Mouse (Mus musculus) forebrain, postnatal 0 days (tissue): Measurements from ENCODE around the gene Cluh. TPM values are rescaled to one million over a fixed set of nuclear protein-coding genes. Genes with fewer than 3 reads are reported as not detected.

Experiments
- ATAC-seq: fragments of 200-750 bp; cut with Nextera tagmentation; 2 replicates; pipeline ENCODE4 v1.8.0; 2017; ENCODE audit warnings: mild to moderate bottlenecking, moderate library complexity
- DNase-seq: peaks from one replicate; pipeline ENCODE4 v3.0.0-alpha.2; 2015
- H3K27ac ChIP-seq: fragments of 300-500 bp; sonication (generic); 2 replicates; pipeline ENCODE4 v1.5.1; 2014; ENCODE audit warnings: low read depth, mild to moderate bottlenecking, antibody characterized with exemption, low read length, moderate library complexity, mixed read lengths
- H3K27me3 ChIP-seq: fragments of 300-500 bp; sonication (generic); 2 replicates; pipeline ENCODE4 v1.6.1; 2014; ENCODE audit warnings: mild to moderate bottlenecking, low read length, mixed read lengths; ENCODE audit not compliant: insufficient read depth
- H3K36me3 ChIP-seq: fragments of 300-500 bp; sonication (generic); 2 replicates; pipeline ENCODE4 v1.6.1; 2014; ENCODE audit warnings: mild to moderate bottlenecking, moderate library complexity; ENCODE audit not compliant: insufficient read depth
- H3K4me1 ChIP-seq: fragments of 300-500 bp; sonication (generic); 2 replicates; pipeline ENCODE4 v1.6.1; 2014; ENCODE audit warnings: antibody characterized with exemption; ENCODE audit not compliant: insufficient read depth
- H3K4me2 ChIP-seq: fragments of 300-500 bp; sonication (generic); 2 replicates; pipeline ENCODE4 v1.6.1; 2014; ENCODE audit warnings: low read depth, mild to moderate bottlenecking, moderate library complexity
- H3K4me3 ChIP-seq: fragments of 300-500 bp; sonication (generic); 2 replicates; pipeline ENCODE4 v1.5.1; 2014; ENCODE audit warnings: low read depth, low read length, mixed read lengths
- H3K9ac ChIP-seq: fragments of 300-500 bp; sonication (generic); 2 replicates; pipeline ENCODE4 v1.6.1; 2014; ENCODE audit warnings: mild to moderate bottlenecking
- H3K9me3 ChIP-seq: fragments of 300-500 bp; sonication (generic); 2 replicates; pipeline ENCODE4 v1.6.1; 2016; ENCODE audit warnings: low read length
- CTCF ChIP-seq: sonication (generic); IDR thresholded peaks from 2 replicates; pipeline ENCODE4 v1.5.1; 2016; ENCODE audit warnings: antibody characterized with exemption, control low read depth, low read depth
- WGBS: fragments of 180-500 bp; shearing (Covaris S2); extraction: QIAGEN DNeasy Blood & Tissue Kit; methylation state at CpG from one replicate; pipeline ENCODE4 v1.1.7; 2014; 5-methylcytosine and 5-hydroxymethylcytosine counted together
- polyA plus RNA-seq: library from polyadenylated mRNA; unstranded; fragments of >200 nt; fragmentation: Nextera tagmentation; extraction: Ambion mirVana; gene quantifications from 2 replicates; pipeline ENCODE4 v1.2.1, GENCODE M21; 2015
- total RNA-seq: library from RNA; depleted of rRNA; stranded (reverse); fragments of >200 nt; gene quantifications from 2 replicates; pipeline ENCODE4 v1.2.3, GENCODE M21; 2014

The Cluh gene
- total and polyA plus RNA-seq, 2 experiments from 2014 or later: 12.9 to 62.4 TPM

- Histone ChIP-seq H3K4me3 (no peak overlapping the region), H3K9me3 (no peaks in the 10 kb centered on the region), H3K27me3 (no peaks in the 10 kb centered on the region), H3K27ac (no peak overlapping the region), H3K9ac (no peak overlapping the region), H3K4me2 (no peak overlapping the region), H3K36me3 (no peaks in the 10 kb centered on the region), H3K4me1 (peaks cover 6% of the 10 kb centered on the region; the same call in 1 of the 2 replicates)
- TF ChIP-seq CTCF: no peak
- DNase-seq (no peak), ATAC-seq (no peak)
- WGBS: 84% methylated on average over 1 of the region's 1 CpGs
Measured at GRCm38 (mm10) chr11:74647966-74648365, 1.3 kb upstream of the Cluh start.

GRCm38 (mm10) chr11:74648676-74649075, 619 bp upstream of the Cluh start:
- Histone ChIP-seq H3K9ac (peak overlapping the region; percentile 85), H3K9me3 (no peaks in the 10 kb centered on the region), H3K27ac (peak overlapping the region; percentile 37), H3K4me1 (peaks cover 6% of the 10 kb centered on the region; the same call in 1 of the 2 replicates), H3K36me3 (peaks cover under 1% of the 10 kb centered on the region; the same call in 1 of the 2 replicates), H3K27me3 (no peaks in the 10 kb centered on the region), H3K4me3 (peak overlapping the region; percentile 97), H3K4me2 (peak overlapping the region; percentile 89)
- no peak for TF ChIP-seq CTCF
- ATAC-seq (no peak), DNase-seq (no peak)
- WGBS: 7% methylated on average over 1 of the region's 1 CpGs

DNA sequence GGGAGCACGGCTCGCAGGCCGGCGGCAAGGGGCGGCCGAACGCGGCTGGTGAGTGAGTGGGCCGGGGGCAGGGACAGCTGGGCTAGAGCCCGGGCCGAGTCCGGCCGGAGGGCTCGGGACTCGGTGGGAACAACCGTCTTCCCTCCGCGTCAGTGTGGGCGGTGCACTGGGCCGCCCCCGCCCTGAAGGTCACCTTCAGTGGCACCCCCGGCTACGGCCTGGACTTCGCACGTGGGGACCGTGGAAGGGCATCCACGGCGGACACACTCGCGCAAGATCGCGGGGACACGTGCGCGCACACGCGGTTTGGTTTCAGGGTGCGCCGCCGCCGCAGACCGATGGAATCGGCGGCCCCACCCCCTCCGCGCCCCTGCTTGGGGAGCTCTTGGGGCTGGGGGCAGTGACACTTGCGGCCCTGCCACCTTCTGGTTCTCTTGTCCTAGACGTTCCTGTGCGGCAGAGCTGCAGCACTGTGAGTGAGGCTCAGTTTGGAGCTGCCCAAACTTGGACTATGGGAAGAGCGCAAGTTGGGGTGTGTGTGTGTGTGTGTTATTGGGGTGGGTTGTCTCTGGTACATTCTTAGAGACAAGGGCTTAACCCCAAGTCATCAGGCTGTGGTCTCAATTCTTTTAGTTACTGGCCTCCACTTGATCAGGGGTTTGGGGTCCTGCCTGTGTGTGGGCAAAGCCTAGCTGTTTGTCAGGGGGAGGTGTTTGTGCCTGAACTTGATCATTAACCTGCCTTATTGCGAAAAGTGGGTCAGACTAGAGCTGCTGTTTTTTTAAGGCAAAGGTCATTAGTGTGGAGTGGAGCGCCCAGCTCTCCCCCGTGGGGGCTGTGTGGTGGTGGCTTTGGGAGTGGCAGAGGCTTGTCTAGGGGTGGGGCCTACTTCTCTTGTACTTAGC, 604 bp downstream of the Cluh start:
- ATAC-seq (peak; percentile 38), DNase-seq (peak; percentile 35)
- 1% methylated on average over 49 of the region's 53 CpGs for WGBS
- H3K27me3 ChIP-seq: no peaks in the 10 kb centered on the region
- H3K9me3 ChIP-seq: no peaks in the 10 kb centered on the region
- H3K36me3 ChIP-seq: peaks cover 3% of the 10 kb centered on the region; the same call in 1 of the 2 replicates
- peak overlapping the region; percentile 97 for H3K4me3 ChIP-seq
- TF ChIP-seq CTCF: peak; percentile 9; the same call in 1 of the 2 replicates
- peak overlapping the region; percentile 24 for H3K27ac ChIP-seq
- H3K4me2 ChIP-seq: peak overlapping the region; percentile 89
- peaks cover 6% of the 10 kb centered on the region; the same call in 1 of the 2 replicates for H3K4me1 ChIP-seq
- H3K9ac ChIP-seq: peak overlapping the region; percentile 85

- H3K4me2 ChIP-seq: peak overlapping the region; percentile 89
Measured at GRCm38 (mm10) chr11:74650576-74651100, 1.3 kb downstream of the Cluh start.

GRCm38 (mm10) chr11:74652791-74653191, 3.5 kb downstream of the Cluh start:
- H3K27ac ChIP-seq: no peak overlapping the region
- H3K4me3 ChIP-seq: no peak overlapping the region
- peaks cover 6% of the 10 kb centered on the region; the same call in 1 of the 2 replicates for H3K4me1 ChIP-seq
- DNase-seq (no peak), ATAC-seq (no peak)
- H3K27me3 ChIP-seq: no peaks in the 10 kb centered on the region
- H3K9me3 ChIP-seq: no peaks in the 10 kb centered on the region
- no peak overlapping the region for H3K9ac ChIP-seq
- peaks cover 18% of the 10 kb centered on the region for H3K36me3 ChIP-seq
- 62% methylated on average over 4 of the region's 4 CpGs for WGBS
- no peak for TF ChIP-seq CTCF
- no peak overlapping the region for H3K4me2 ChIP-seq

More at GRCm38 (mm10) chr11:74650576-74651100, 1.3 kb downstream of the Cluh start:
- H3K4me3 ChIP-seq: peak overlapping the region; percentile 97
- H3K9me3 ChIP-seq: no peaks in the 10 kb centered on the region
- H3K27ac ChIP-seq: no peak overlapping the region
- peaks cover 6% of the 10 kb centered on the region; the same call in 1 of the 2 replicates for H3K4me1 ChIP-seq
- WGBS: 59% methylated on average over 4 of the region's 4 CpGs
- H3K9ac ChIP-seq: 0 out of 2 replicates have a peak overlapping the region, but pooled peaks have one; percentile 85
- H3K36me3 ChIP-seq: peaks cover 3% of the 10 kb centered on the region; the same call in 1 of the 2 replicates
- TF ChIP-seq CTCF: no peak
- DNase-seq (no peak), ATAC-seq (no peak)
- H3K27me3 ChIP-seq: no peaks in the 10 kb centered on the region

DNA sequence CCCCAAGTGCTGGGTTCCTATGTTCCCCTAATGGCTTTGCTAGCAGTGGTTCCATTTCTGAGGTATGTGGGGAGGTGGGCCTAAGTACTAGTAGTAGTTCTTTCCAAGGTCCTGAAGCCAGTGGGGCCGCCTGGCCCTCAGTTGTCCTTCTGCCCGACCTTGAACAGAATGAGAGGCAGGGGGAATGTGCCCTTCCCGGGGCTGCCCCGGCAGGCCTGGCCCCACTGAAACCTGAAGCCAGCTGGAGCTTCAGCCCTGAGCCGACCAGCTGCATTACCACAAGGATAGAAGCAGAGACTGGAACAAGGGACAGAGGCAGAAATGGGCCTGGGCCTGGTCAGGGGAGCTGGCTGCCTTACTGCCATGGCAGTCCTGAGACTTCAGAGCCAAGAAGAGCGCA, 4.1 kb downstream of the Cluh start:
- Histone ChIP-seq H3K27me3 (no peaks in the 10 kb centered on the region), H3K4me1 (peaks cover 5% of the 10 kb centered on the region; the same call in 1 of the 2 replicates), H3K9ac (no peak overlapping the region), H3K4me3 (no peak overlapping the region), H3K9me3 (no peaks in the 10 kb centered on the region), H3K36me3 (peaks cover 22% of the 10 kb centered on the region), H3K27ac (no peak overlapping the region), H3K4me2 (no peak overlapping the region)
- 81% methylated on average over 6 of the region's 6 CpGs for WGBS
- TF ChIP-seq CTCF: no peak
- no peak for ATAC-seq
- DNase-seq: no peak

DNA sequence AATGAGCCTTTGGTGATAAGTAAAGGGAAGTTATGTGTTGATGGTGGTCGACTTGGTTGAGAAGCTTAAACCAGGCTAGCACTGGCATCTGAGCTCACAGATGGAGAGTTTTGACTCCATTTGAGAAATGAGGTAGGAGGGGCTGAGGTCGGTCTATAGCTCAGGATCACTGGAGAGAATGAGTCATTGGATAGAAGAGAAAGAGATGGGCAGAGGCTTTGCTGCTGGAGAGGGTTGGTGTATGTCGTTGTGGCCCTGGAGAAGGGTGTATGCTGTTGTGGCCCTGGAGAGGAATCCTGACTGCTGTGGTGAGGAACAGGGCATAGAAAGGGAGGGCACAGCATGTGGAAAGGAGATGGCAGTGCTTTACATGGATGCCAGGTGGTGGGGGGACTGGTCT, 6.6 kb downstream of the Cluh start:
- Histone ChIP-seq H3K9me3 (no peaks in the 10 kb centered on the region), H3K4me3 (no peak overlapping the region), H3K36me3 (peaks cover 47% of the 10 kb centered on the region), H3K4me1 (no peaks in the 10 kb centered on the region), H3K27ac (no peak overlapping the region), H3K4me2 (no peak overlapping the region), H3K9ac (no peak overlapping the region), H3K27me3 (no peaks in the 10 kb centered on the region)
- WGBS: 92% methylated on average over 3 of the region's 3 CpGs
- no peak for TF ChIP-seq CTCF
- DNase-seq: no peak
- ATAC-seq: no peak
